Mouse (Mus musculus): ENCODE measurements at regions not wholly inside any gene's neighbourhood (a gene's known extent, or its start where the extent isn't known, plus 50 kb on each side); places are given as distances from the start of the nearest gene placed in this dataset.

DNA sequence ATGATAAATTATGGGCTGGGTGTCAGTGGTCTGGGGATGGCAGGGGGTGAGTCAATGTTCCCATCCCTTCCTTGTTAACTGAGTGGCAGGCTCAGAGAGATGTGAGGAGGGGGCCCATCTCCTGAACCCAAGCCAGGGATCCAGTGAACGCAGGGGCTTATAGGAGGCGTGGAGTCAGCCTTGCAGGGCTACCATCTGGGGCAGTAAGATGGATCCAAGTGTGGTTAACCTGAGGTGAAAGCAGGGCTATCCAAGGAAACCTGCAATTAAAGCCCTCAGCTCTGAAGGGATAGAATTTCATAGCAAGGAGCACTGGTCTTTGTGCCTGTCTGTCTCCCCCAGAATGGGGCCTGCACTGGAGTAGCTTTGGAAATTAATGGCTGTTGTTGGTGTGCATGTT lies 103.3 kb upstream of the Mgmt start:
- no peak for DNase-seq (ENCODE audit: low read depth, low spot score)

GRCm38 (mm10) chr7:136792131-136792530 lies 102.3 kb upstream of the Mgmt start:
- no peak for DNase-seq (ENCODE audit: low read depth, low spot score)

DNA sequence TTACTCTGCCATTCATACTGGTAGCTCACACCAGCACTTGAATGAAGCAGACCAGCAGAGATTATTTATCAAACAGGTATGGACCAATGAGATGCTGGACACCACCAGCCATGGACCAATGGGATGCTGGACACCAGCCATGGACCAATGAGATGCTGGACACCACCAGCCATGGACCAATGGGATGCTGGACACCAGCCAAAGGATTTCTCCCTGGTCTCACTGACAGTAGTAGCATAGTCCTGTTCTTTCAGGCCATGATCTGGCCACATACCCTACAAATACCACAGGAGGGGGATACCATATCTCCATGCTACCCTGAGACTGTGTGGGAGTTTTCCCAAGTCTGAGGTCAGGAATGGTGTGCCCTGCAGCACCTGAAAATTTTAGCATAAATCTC lies 98.0 kb upstream of the Mgmt start:
- no peak for DNase-seq (ENCODE audit: low read depth, low spot score)

- no peak for DNase-seq (ENCODE audit: low read depth, low spot score)
Observed at GRCm38 (mm10) chr7:136797780-136798435, 96.5 kb upstream of the Mgmt start.

GRCm38 (mm10) chr7:136798605-136799004 lies 95.8 kb upstream of the Mgmt start:
- DNase-seq (ENCODE audit: low read depth, low spot score), result no peak

DNA sequence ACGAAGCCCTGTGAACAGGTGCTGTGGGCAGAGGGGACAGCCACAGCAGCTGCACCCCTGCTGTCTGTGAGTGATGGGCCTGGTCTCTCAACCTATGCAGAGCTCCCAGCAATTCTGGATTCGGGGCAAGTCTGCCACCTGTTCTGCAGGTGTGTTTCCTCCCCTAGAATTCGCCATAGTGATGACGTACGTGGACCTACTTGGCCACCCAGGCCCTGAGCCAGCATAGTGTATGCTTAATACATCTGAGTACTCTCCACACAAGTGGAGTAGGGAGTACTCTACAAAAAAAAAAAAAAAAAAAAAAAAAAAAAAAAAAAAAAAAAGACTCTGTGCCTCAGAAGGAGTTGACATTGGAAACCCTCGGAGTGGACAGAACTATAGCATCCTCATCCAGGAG lies 87.3 kb upstream of the Mgmt start:
- DNase-seq (ENCODE audit: low read depth, low spot score), result no peak

DNA sequence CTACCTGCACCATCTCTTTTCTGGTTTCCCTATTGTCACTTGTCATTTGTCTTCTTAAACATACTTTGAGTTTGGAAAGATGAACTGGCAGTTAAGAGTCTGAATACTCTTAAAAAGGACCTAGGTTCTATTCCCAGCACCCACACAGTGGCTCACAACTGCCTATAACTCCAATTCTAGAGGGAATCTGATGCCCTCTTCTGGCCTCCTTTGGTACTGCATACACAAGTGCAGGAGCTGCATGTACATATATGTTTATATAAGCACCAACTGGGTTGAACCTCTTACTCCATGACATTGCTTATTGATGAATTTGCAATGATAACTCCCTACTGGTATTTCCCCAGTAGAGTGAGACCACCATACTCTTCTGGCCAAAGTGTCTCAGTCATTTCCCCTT lies 86.4 kb upstream of the Mgmt start:
- peak; percentile 49 for DNase-seq (ENCODE audit: low read depth, low spot score)

DNA sequence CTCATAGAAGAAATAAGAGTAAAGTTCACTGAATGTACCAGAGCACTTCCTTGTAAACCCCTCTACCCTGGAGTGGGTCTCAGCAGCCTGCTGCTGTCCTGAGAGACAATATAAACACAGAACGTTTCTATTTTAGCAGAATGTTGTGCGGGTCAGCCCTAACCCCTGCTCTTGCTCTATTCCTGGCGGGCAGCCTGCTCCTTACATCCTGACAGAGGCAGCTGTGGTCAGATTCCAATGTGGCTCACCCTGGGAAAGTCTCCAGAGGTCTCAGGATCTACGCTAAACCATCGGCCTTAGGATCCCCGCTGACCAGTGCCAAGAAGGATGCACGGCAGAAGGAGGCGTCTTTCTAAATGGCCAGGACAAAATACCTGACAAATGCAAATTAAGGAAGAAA lies 84.8 kb upstream of the Mgmt start:
- DNase-seq (ENCODE audit: low read depth, low spot score), result no peak

GRCm38 (mm10) chr7:136813691-136814325 lies 80.6 kb upstream of the Mgmt start:
- peak; percentile 34 for DNase-seq (ENCODE audit: low read depth, low spot score)

- no peak for DNase-seq (ENCODE audit: low read depth, low spot score)
Observed at GRCm38 (mm10) chr7:136814751-136815150, 79.7 kb upstream of the Mgmt start.

DNA sequence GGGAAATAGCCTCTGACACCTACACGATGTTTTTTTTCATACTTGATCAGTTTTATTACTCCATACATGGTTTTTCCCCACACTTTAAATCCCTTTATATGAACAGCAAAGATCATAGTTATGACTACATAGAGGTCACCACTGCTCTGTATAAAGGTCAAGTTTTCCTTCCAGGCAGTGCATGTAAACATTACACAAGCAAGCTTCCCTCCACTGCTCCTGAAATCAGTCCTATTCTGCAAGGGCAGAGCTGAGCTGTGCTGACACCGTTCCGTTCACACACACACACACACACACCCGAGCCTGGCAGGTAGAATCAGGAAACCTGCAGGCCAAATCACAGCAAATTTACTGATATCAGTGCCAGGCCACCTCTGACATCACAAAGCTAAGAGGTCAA lies 74.1 kb upstream of the Mgmt start:
- DNase-seq (ENCODE audit: low read depth, low spot score), result no peak

GRCm38 (mm10) chr7:136825647-136826046 lies 68.8 kb upstream of the Mgmt start:
- peak; percentile 32 for DNase-seq (ENCODE audit: low read depth, low spot score)

DNA sequence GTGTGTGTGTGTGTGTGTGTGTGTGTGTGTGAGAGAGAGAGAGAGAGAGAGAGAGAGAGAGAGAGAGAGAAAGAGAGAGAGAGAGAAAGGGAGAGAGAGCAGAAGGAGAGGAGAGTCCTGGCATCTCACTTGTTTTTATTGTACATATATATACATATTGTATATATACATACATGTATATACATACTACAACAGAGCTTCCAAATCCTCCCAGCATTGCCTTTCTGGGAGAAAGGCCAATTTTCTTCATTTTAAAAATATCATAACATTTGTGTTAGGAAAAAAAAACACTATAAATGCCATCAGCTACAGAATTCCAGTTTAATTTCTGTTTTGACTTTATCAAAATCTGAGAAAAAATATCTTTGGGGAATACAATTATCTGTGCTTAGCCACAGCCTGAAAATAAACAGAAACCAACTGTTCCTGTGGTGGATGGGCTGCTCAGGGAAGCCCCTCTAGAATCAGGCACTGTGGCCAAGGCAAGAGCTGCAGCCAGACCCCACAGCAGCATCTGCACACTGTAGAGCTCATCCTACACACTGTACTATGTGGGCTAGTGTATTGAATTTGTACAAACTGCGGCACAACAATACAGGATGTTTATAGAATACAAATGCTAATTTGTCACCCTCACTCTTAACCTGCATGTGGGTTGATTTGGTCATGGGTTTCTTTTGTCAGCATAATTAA lies 64.6 kb upstream of the Mgmt start:
- no peak for DNase-seq (ENCODE audit: low read depth, low spot score)

- DNase-seq (ENCODE audit: low read depth, low spot score), result no peak
Observed at GRCm38 (mm10) chr7:136832419-136832818, 62.0 kb upstream of the Mgmt start.

DNA sequence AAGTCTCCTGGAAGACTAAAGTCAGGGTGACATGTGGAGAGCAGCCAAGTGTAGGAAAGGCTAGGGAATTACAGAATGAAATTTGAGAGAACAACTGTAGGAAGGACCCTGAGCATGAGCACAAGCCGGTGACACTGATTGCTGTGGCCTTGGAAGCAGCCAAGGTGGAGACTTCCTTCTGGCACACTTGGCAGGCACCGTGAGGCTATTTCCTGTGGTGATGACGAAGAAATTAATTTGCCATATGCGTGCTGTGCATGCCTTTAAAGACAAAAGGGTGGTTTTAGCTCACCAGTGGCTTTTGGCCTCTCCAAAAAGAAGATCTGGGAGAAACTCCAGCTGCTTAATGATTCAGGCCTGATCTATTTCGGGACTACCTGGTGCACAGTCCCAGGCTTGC lies 55.4 kb upstream of the Mgmt start:
- no peak for DNase-seq (ENCODE audit: low read depth, low spot score)

- no peak for DNase-seq (ENCODE audit: low read depth, low spot score)
Observed at GRCm38 (mm10) chr7:136840224-136840623, 54.2 kb upstream of the Mgmt start.

- DNase-seq (ENCODE audit: low read depth, low spot score), result no peak
Observed at GRCm38 (mm10) chr7:136842751-136843150, 51.7 kb upstream of the Mgmt start.

- no peak for DNase-seq (ENCODE audit: low read depth, low spot score)
Observed at GRCm38 (mm10) chr7:136844282-136844681, 50.1 kb upstream of the Mgmt start.

Data from ZHBTc4 (cell line).